Mouse (Mus musculus): ENCODE data around the gene Plcb4. TPM values are rescaled to one million over a fixed set of nuclear protein-coding genes. Genes with fewer than 3 reads are reported as not detected.
A peak's percentile ranks its signal among the peaks of the same experiment; 100 is the strongest.

The Plcb4 gene
- polyA plus RNA-seq, 1 experiment from 2014 or later, result 12.7 TPM

- Histone ChIP-seq H3K36me3 (no peaks in the 10 kb centered on the region), H3K4me3 (replicated peaks) (no peak overlapping the region), H3K9me3 (no peaks in the 10 kb centered on the region), H3K4me1 (replicated peaks) (no peaks in the 10 kb centered on the region), H3K9ac (no peak overlapping the region), H3K4me2 (replicated peaks) (no peak overlapping the region), H3K27me3 (replicated peaks) (no peaks in the 10 kb centered on the region), H3K27ac (no peak overlapping the region)
- 87% methylated on average over 3 of the region's 3 CpGs for WGBS
- no peak for ATAC-seq
Observed at GRCm38 (mm10) chr2:135836426-135836825, 177.6 kb downstream of the Plcb4 start.

- Histone ChIP-seq H3K4me2 (replicated peaks) (no peak overlapping the region), H3K4me3 (replicated peaks) (no peak overlapping the region), H3K27me3 (replicated peaks) (no peaks in the 10 kb centered on the region), H3K9ac (no peak overlapping the region), H3K4me1 (replicated peaks) (no peaks in the 10 kb centered on the region), H3K27ac (no peak overlapping the region), H3K36me3 (no peaks in the 10 kb centered on the region), H3K9me3 (no peaks in the 10 kb centered on the region)
- WGBS, result 73% methylated on average over 1 of the region's 1 CpGs
- no peak for ATAC-seq
Observed at GRCm38 (mm10) chr2:135837730-135838129, 178.9 kb downstream of the Plcb4 start.

GRCm38 (mm10) chr2:135838135-135838534 is 179.3 kb downstream of the Plcb4 start:
- Histone ChIP-seq H3K9ac (no peak overlapping the region), H3K9me3 (no peaks in the 10 kb centered on the region), H3K27ac (no peak overlapping the region), H3K4me2 (replicated peaks) (no peak overlapping the region), H3K27me3 (replicated peaks) (no peaks in the 10 kb centered on the region), H3K4me1 (replicated peaks) (no peaks in the 10 kb centered on the region), H3K4me3 (replicated peaks) (no peak overlapping the region), H3K36me3 (no peaks in the 10 kb centered on the region)
- no peak for ATAC-seq

- H3K27me3 ChIP-seq (replicated peaks), result no peaks in the 10 kb centered on the region
- H3K9me3 ChIP-seq, result no peaks in the 10 kb centered on the region
- H3K9ac ChIP-seq, result no peak overlapping the region
- no peak for ATAC-seq
- no peak overlapping the region for H3K4me2 ChIP-seq (replicated peaks)
- no peak overlapping the region for H3K4me3 ChIP-seq (replicated peaks)
- H3K4me1 ChIP-seq (replicated peaks), result no peaks in the 10 kb centered on the region
- WGBS, result 78% methylated on average over 8 of the region's 8 CpGs
- H3K36me3 ChIP-seq, result no peaks in the 10 kb centered on the region
- no peak overlapping the region for H3K27ac ChIP-seq
Observed at GRCm38 (mm10) chr2:135838651-135839286, 180.0 kb downstream of the Plcb4 start.

GRCm38 (mm10) chr2:135843721-135844120 is 184.9 kb downstream of the Plcb4 start:
- Histone ChIP-seq H3K4me1 (replicated peaks) (no peaks in the 10 kb centered on the region), H3K4me2 (replicated peaks) (no peak overlapping the region), H3K27ac (no peak overlapping the region), H3K4me3 (replicated peaks) (no peak overlapping the region), H3K9me3 (no peaks in the 10 kb centered on the region), H3K27me3 (replicated peaks) (no peaks in the 10 kb centered on the region), H3K36me3 (no peaks in the 10 kb centered on the region), H3K9ac (no peak overlapping the region)
- no peak for ATAC-seq
- WGBS, result 77% methylated on average over 8 of the region's 8 CpGs

GRCm38 (mm10) chr2:135846903-135847302 is 188.1 kb downstream of the Plcb4 start:
- no peak overlapping the region for H3K9ac ChIP-seq
- H3K9me3 ChIP-seq, result no peaks in the 10 kb centered on the region
- ATAC-seq, result no peak
- no peak overlapping the region for H3K27ac ChIP-seq
- H3K4me2 ChIP-seq (replicated peaks), result no peak overlapping the region
- H3K36me3 ChIP-seq, result no peaks in the 10 kb centered on the region
- no peaks in the 10 kb centered on the region for H3K27me3 ChIP-seq (replicated peaks)
- H3K4me3 ChIP-seq (replicated peaks), result no peak overlapping the region
- WGBS, result 87% methylated on average over 3 of the region's 3 CpGs
- H3K4me1 ChIP-seq (replicated peaks), result no peaks in the 10 kb centered on the region

GRCm38 (mm10) chr2:135847738-135848137 is 188.9 kb downstream of the Plcb4 start:
- Histone ChIP-seq H3K4me2 (replicated peaks) (no peak overlapping the region), H3K4me1 (replicated peaks) (no peaks in the 10 kb centered on the region), H3K9ac (no peak overlapping the region), H3K27me3 (replicated peaks) (no peaks in the 10 kb centered on the region), H3K36me3 (no peaks in the 10 kb centered on the region), H3K9me3 (no peaks in the 10 kb centered on the region), H3K27ac (no peak overlapping the region), H3K4me3 (replicated peaks) (no peak overlapping the region)
- WGBS, result 87% methylated on average over 6 of the region's 6 CpGs
- ATAC-seq, result no peak

GRCm38 (mm10) chr2:135848169-135848568 is 189.4 kb downstream of the Plcb4 start:
- Histone ChIP-seq H3K4me3 (replicated peaks) (no peak overlapping the region), H3K4me1 (replicated peaks) (no peaks in the 10 kb centered on the region), H3K9me3 (no peaks in the 10 kb centered on the region), H3K36me3 (no peaks in the 10 kb centered on the region), H3K4me2 (replicated peaks) (no peak overlapping the region), H3K27ac (no peak overlapping the region), H3K27me3 (replicated peaks) (no peaks in the 10 kb centered on the region), H3K9ac (no peak overlapping the region)
- WGBS, result 85% methylated on average over 4 of the region's 4 CpGs
- no peak for ATAC-seq

GRCm38 (mm10) chr2:135851964-135852363 is 193.2 kb downstream of the Plcb4 start:
- WGBS, result 85% methylated on average over 5 of the region's 5 CpGs

GRCm38 (mm10) chr2:135853085-135853484 is 194.3 kb downstream of the Plcb4 start:
- H3K4me3 ChIP-seq (replicated peaks), result no peak overlapping the region
- H3K4me1 ChIP-seq (replicated peaks), result no peaks in the 10 kb centered on the region; the same call in 1 of the 2 replicates
- 80% methylated on average over 2 of the region's 2 CpGs for WGBS
- H3K4me2 ChIP-seq (replicated peaks), result no peak overlapping the region
- H3K9ac ChIP-seq, result no peak overlapping the region
- no peak overlapping the region for H3K27ac ChIP-seq
- H3K9me3 ChIP-seq, result no peaks in the 10 kb centered on the region
- H3K36me3 ChIP-seq, result no peaks in the 10 kb centered on the region
- ATAC-seq, result no peak
- H3K27me3 ChIP-seq (replicated peaks), result no peaks in the 10 kb centered on the region

More at GRCm38 (mm10) chr2:135851964-135852363, 193.2 kb downstream of the Plcb4 start:
- no peaks in the 10 kb centered on the region for H3K36me3 ChIP-seq
- H3K27ac ChIP-seq, result no peak overlapping the region
- no peak overlapping the region for H3K4me3 ChIP-seq (replicated peaks)
- no peaks in the 10 kb centered on the region for H3K27me3 ChIP-seq (replicated peaks)
- no peaks in the 10 kb centered on the region; the same call in 1 of the 2 replicates for H3K4me1 ChIP-seq (replicated peaks)
- ATAC-seq, result no peak
- no peak overlapping the region for H3K9ac ChIP-seq
- no peak overlapping the region for H3K4me2 ChIP-seq (replicated peaks)
- H3K9me3 ChIP-seq, result no peaks in the 10 kb centered on the region

- no peaks in the 10 kb centered on the region for H3K36me3 ChIP-seq
- H3K4me1 ChIP-seq (replicated peaks), result no peaks in the 10 kb centered on the region; the same call in 1 of the 2 replicates
- ATAC-seq, result no peak
- H3K4me2 ChIP-seq (replicated peaks), result no peak overlapping the region
- H3K27ac ChIP-seq, result no peak overlapping the region
- no peak overlapping the region for H3K4me3 ChIP-seq (replicated peaks)
- no peak overlapping the region for H3K9ac ChIP-seq
- 88% methylated on average over 2 of the region's 2 CpGs for WGBS
- no peaks in the 10 kb centered on the region for H3K9me3 ChIP-seq
- H3K27me3 ChIP-seq (replicated peaks), result no peaks in the 10 kb centered on the region
Observed at GRCm38 (mm10) chr2:135854059-135854458, 195.2 kb downstream of the Plcb4 start.

GRCm38 (mm10) chr2:135855890-135856490 is 197.2 kb downstream of the Plcb4 start:
- H3K4me1 ChIP-seq (replicated peaks), result no peaks in the 10 kb centered on the region; the same call in 1 of the 2 replicates
- H3K36me3 ChIP-seq, result no peaks in the 10 kb centered on the region
- H3K27ac ChIP-seq, result no peak overlapping the region
- H3K9me3 ChIP-seq, result no peaks in the 10 kb centered on the region
- no peak overlapping the region for H3K4me3 ChIP-seq (replicated peaks)
- peak; percentile 71; the same call in 1 of the 2 replicates for ATAC-seq
- no peak overlapping the region for H3K9ac ChIP-seq
- no peaks in the 10 kb centered on the region for H3K27me3 ChIP-seq (replicated peaks)
- no peak overlapping the region for H3K4me2 ChIP-seq (replicated peaks)
- 41% methylated on average over 6 of the region's 6 CpGs for WGBS

- no peak for ATAC-seq
- 92% methylated on average over 2 of the region's 2 CpGs for WGBS
- Histone ChIP-seq H3K4me2 (replicated peaks) (no peak overlapping the region), H3K9ac (no peak overlapping the region), H3K4me1 (replicated peaks) (no peaks in the 10 kb centered on the region; the same call in 1 of the 2 replicates), H3K27ac (no peak overlapping the region), H3K9me3 (no peaks in the 10 kb centered on the region), H3K27me3 (replicated peaks) (no peaks in the 10 kb centered on the region), H3K36me3 (no peaks in the 10 kb centered on the region), H3K4me3 (replicated peaks) (no peak overlapping the region)
Observed at GRCm38 (mm10) chr2:135856826-135857225, 198.0 kb downstream of the Plcb4 start.
